Mouse (Mus musculus) Patski (cell line): ENCODE data around the gene Oit1. TPM values are rescaled to one million over a fixed set of nuclear protein-coding genes. Genes with fewer than 3 reads are reported as not detected.
A peak's percentile ranks its signal among the peaks of the same experiment; 100 is the strongest.

Experiments used
- ATAC-seq: fragments of 100-300 bp; one replicate; pipeline ENCODE4 v1.8.0; 2021
- CTCF ChIA-PET: fragments of 350-600 bp; sonication (Branson Sonifier 250); formaldehyde crosslinking; loops from one replicate; lab custom pipeline; 2022; ENCODE audit warnings: inconsistent platforms; lab: Charles Lee
- POLR2A ChIA-PET: fragments of 350-600 bp; sonication (Branson Sonifier 250); formaldehyde crosslinking; loops from one replicate; lab custom pipeline; 2022; ENCODE audit warnings: antibody characterized with exemption, inconsistent platforms; lab: Charles Lee
- DNase-seq: peaks from one replicate; pipeline ENCODE4 v3.0.0-alpha.2; 2011; ENCODE audit warnings: low read depth, low spot score
- H3K27me3 ChIP-seq: fragments of 371-371 bp; one replicate; pipeline ENCODE4 v1.5.1; 2021
- CTCF ChIP-seq: fragments of 100-300 bp; IDR thresholded peaks from one replicate; pipeline ENCODE4 v1.5.1; 2021
- in situ Hi-C: fragments of 300-500 bp; cut with MboI; formaldehyde crosslinking; loops from 3 replicates; pipeline ENCODE4 v1.11.1; 2018; ENCODE audit warnings: low pct_unique_long_range_greater_than_20kb, mixed read lengths
- polyA plus RNA-seq: library from polyadenylated mRNA; unstranded; gene quantifications from one replicate; pipeline ENCODE4 v1.2.3, GENCODE M21; 2021

Gene Oit1
- polyA plus RNA-seq, 1 experiment from 2014 or later = 0.18 TPM

- TF ChIP-seq CTCF = no peak
- DNase-seq = no peak
Observed at GRCm38 (mm10) chr14:8340226-8340625, 38.3 kb downstream of the Oit1 start.

GRCm38 (mm10) chr14:8335947-8336346 is 42.6 kb downstream of the Oit1 start:
- no peak for ATAC-seq
- CTCF ChIA-PET = interaction anchor here (7.1 kb wide), 1 partner anchor 9 kb away, joined by 61 read pairs; no protein-coding TSS in a partner anchor

More at GRCm38 (mm10) chr14:8340226-8340625, 38.3 kb downstream of the Oit1 start:
- POLR2A ChIA-PET = interaction anchor here (0.8 kb wide), 1 partner anchor 16 kb away, joined by 9 read pairs; no protein-coding TSS in a partner anchor
- H3K27me3 ChIP-seq = no peaks in the 10 kb centered on the region
- ATAC-seq = no peak
- CTCF ChIA-PET = interaction anchor here (0.9 to 2.4 kb wide), 4 partner anchors 10 to 40 kb away, joined by 3 to 12 read pairs (median 4); no protein-coding TSS in a partner anchor
- in situ Hi-C loops = loop anchor here (25.0 kb wide), 1 partner anchor 503 kb away; no protein-coding TSS in a partner anchor

DNA sequence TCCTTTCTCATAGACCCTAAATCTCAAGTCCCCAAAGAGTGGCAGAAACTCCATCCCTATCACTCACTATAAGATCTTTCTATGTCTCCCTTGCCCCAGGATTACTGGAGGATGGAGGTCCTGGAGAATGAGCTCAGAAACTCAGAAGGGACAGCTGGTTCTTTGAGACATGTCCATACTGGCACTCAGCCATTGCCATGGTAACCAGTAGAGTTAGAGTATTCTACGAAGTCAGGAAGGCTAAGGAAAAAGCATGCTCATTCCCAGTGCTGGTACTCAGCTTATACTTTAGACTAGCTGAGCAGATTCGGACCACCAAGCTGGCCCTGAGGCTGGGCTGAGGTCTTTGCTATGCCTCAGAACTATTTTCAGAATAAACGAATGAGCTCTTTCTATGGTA is 44.0 kb downstream of the Oit1 start:
- ChIA-PET POLR2A (interaction anchor here (3.9 kb wide), 1 partner anchor 26 kb away, joined by 21 read pairs; no protein-coding TSS in a partner anchor), CTCF (interaction anchor here (1.1 to 7.1 kb wide), 5 partner anchors 11 to 92 kb away, joined by 4 to 61 read pairs (median 10); no protein-coding TSS in a partner anchor)
- no peak for TF ChIP-seq CTCF
- ATAC-seq (no peak), DNase-seq (no peak)
- no peaks in the 10 kb centered on the region for H3K27me3 ChIP-seq
- in situ Hi-C loops = loop anchor here (5.0 to 25.0 kb wide), 2 partner anchors 37 to 497 kb away; no protein-coding TSS in a partner anchor

More at GRCm38 (mm10) chr14:8335947-8336346, 42.6 kb downstream of the Oit1 start:
- in situ Hi-C loops = loop anchor here (5.0 to 25.0 kb wide), 2 partner anchors 94 to 499 kb away; no protein-coding TSS in a partner anchor
- TF ChIP-seq CTCF = no peak
- DNase-seq = no peak
- POLR2A ChIA-PET = no interaction called here
- H3K27me3 ChIP-seq = no peaks in the 10 kb centered on the region

GRCm38 (mm10) chr14:8332314-8333252 is 46.0 kb downstream of the Oit1 start:
- in situ Hi-C loops = loop anchor here (5.0 to 25.0 kb wide), 2 partner anchors 35 to 495 kb away; no protein-coding TSS in a partner anchor
- DNase-seq (peak; percentile 91), ATAC-seq (peak; percentile 78)
- ChIA-PET POLR2A (interaction anchor here (0.6 to 3.9 kb wide), 4 partner anchors 24 to 118 kb away, joined by 3 to 21 read pairs (median 6); partner anchors contain the start of gene Kctd6), CTCF (interaction anchor here (0.9 to 7.1 kb wide), 7 partner anchors 13 to 116 kb away, joined by 3 to 61 read pairs (median 12); no protein-coding TSS in a partner anchor)
- TF ChIP-seq CTCF = no peak
- H3K27me3 ChIP-seq = no peaks in the 10 kb centered on the region

GRCm38 (mm10) chr14:8331307-8331905 is 47.1 kb downstream of the Oit1 start:
- no peaks in the 10 kb centered on the region for H3K27me3 ChIP-seq
- in situ Hi-C loops = loop anchor here (5.0 to 25.0 kb wide), 2 partner anchors 34 to 494 kb away; no protein-coding TSS in a partner anchor
- TF ChIP-seq CTCF = no peak
- ATAC-seq = peak; percentile 24
- CTCF ChIA-PET = interaction anchor here (1.6 to 7.1 kb wide), 5 partner anchors 14 to 89 kb away, joined by 6 to 61 read pairs (median 14); no protein-coding TSS in a partner anchor
- POLR2A ChIA-PET = interaction anchor here (0.7 to 3.9 kb wide), 3 partner anchors 23 to 214 kb away, joined by 3 to 21 read pairs (median 8); partner anchors contain the start of gene Kctd6
- peak; percentile 80 for DNase-seq

DNA sequence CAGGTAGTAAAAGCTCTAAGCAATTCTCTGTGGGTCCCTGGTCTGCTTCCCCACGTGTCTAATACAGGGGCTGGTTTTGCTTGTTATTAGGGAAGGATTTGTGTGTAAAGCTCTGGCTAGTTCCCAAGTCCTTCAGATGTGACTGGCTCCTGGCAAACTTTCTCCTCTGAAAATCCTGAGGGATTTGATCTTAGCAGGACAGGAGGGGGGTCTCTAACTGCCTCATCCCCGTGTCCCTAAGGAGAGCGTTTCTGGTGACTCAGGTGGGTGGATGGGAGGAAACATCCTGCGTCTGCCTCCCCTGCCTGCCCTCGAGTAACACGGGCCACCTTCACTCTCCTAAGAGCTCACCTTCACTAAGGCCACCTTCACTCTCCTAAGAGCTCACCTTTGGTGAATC is 48.2 kb downstream of the Oit1 start:
- ChIA-PET POLR2A (interaction anchor here (0.7 to 2.3 kb wide), 5 partner anchors 22 to 213 kb away, joined by 3 to 12 read pairs (median 4); no protein-coding TSS in a partner anchor), CTCF (interaction anchor here (1.6 to 7.1 kb wide), 4 partner anchors 10 to 31 kb away, joined by 3 to 61 read pairs (median 24); no protein-coding TSS in a partner anchor)

GRCm38 (mm10) chr14:8329552-8329951 is 49.0 kb downstream of the Oit1 start:
- ATAC-seq = no peak
- TF ChIP-seq CTCF = no peak
- ChIA-PET POLR2A (interaction anchor here (1.2 to 2.3 kb wide), 4 partner anchors 21 to 32 kb away, joined by 3 to 12 read pairs (median 4); no protein-coding TSS in a partner anchor), CTCF (interaction anchor here (0.8 to 7.1 kb wide), 4 partner anchors 10 to 29 kb away, joined by 3 to 61 read pairs (median 18); no protein-coding TSS in a partner anchor)
- in situ Hi-C loops = loop anchor here (5.0 to 25.0 kb wide), 2 partner anchors 227 to 492 kb away; no protein-coding TSS in a partner anchor
- no peak for DNase-seq
- H3K27me3 ChIP-seq = no peaks in the 10 kb centered on the region

More for the DNA sequence above, 48.2 kb downstream of the Oit1 start:
- no peak for TF ChIP-seq CTCF
- ATAC-seq = no peak
- H3K27me3 ChIP-seq = no peaks in the 10 kb centered on the region
- peak; percentile 67 for DNase-seq
- in situ Hi-C loops = loop anchor here (5.0 to 25.0 kb wide), 2 partner anchors 33 to 493 kb away; no protein-coding TSS in a partner anchor

DNA sequence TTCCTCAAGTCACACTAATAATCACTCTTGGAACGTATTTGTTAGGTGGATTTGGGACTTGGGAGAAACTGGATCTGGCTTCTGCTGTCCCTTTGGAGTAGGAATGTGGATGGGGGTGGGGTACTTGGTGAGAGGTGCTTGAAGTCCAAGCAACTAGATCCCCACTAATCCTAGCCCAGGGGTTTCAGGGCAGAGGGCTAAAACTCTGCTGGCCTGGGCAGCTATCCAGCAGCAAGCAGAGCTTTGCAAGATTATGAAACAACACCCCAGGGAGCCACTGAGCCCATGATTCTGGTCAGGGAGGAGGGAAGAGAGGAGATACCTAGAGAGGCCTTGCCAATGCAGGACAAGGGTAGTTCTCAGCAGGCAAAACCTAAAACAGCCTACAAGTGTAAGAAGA is 51.2 kb downstream of the Oit1 start:
- H3K27me3 ChIP-seq = no peaks in the 10 kb centered on the region
- TF ChIP-seq CTCF = no peak
- CTCF ChIA-PET = interaction anchor here (0.8 to 1.5 kb wide), 6 partner anchors 17 to 65 kb away, joined by 3 to 4 read pairs (median 3); no protein-coding TSS in a partner anchor
- POLR2A ChIA-PET = interaction anchor here (1.8 to 2.4 kb wide), 2 partner anchors 19 to 21 kb away, joined by 5 to 6 read pairs; no protein-coding TSS in a partner anchor
- peak; percentile 95 for DNase-seq
- peak; percentile 37 for ATAC-seq
- in situ Hi-C loops = loop anchor here (5.0 to 25.0 kb wide), 2 partner anchors 225 to 490 kb away; no protein-coding TSS in a partner anchor

DNA sequence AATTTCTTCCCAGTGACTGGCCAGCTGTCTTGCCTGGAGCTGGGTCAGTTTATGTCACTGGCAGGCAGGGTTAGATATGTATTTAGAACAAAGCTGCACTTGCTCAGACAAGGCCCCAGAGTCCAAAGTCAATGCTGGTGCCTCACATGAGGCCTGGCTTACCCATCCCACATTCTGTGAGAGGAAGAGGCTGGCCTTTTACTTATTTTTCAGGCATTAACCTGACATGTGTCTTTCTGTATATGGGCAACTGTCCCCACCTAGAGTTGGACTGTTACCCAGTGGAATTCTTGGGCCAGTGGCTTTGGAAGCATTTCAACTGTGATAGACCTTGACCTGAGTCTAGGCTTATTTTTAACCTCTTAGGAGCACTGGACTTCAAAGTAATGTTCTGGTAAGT is 51.6 kb downstream of the Oit1 start:
- no peak for TF ChIP-seq CTCF
- H3K27me3 ChIP-seq = no peaks in the 10 kb centered on the region
- CTCF ChIA-PET = interaction anchor here (0.8 to 1.5 kb wide), 6 partner anchors 16 to 65 kb away, joined by 3 to 4 read pairs (median 3); no protein-coding TSS in a partner anchor
- DNase-seq = no peak
- POLR2A ChIA-PET = interaction anchor here (1.8 to 2.4 kb wide), 2 partner anchors 19 to 21 kb away, joined by 5 to 6 read pairs; no protein-coding TSS in a partner anchor
- in situ Hi-C loops = loop anchor here (5.0 to 25.0 kb wide), 2 partner anchors 225 to 490 kb away; no protein-coding TSS in a partner anchor
- peak; percentile 45 for ATAC-seq
